Mouse (Mus musculus) induced T-regulatory cell, adult 2 months (primary cell): ENCODE data around the gene Ceacam3.
"Not testable (repeated sequence)": the region's sequence is repeated elsewhere in the genome, so short reads cannot be mapped to it uniquely, and the experiment has no call there.

Source experiments
- DNase-seq: peaks from one replicate; pipeline ENCODE4 v3.0.0-alpha.2; 2012; ENCODE audit warnings: low read depth

The Ceacam3 gene

GRCm38 (mm10) chr7:17149931-17150330 is at the start of gene Ceacam3:
Gene Ceacam3, plus strand, starts transcription at chr7:17150282.
- no peak for DNase-seq

GRCm38 (mm10) chr7:17101631-17102030 is 48.5 kb upstream of the Ceacam3 start:
- not testable (repeated sequence) for DNase-seq

- DNase-seq, result peak; percentile 5
These were observed 14.8 kb upstream of the Ceacam3 start for GRCm38 (mm10) chr7:17135307-17135706.

GRCm38 (mm10) chr7:17155634-17156033 is 5.6 kb downstream of the Ceacam3 start:
- peak; percentile 77 for DNase-seq

GRCm38 (mm10) chr7:17156885-17157677 is 7.0 kb downstream of the Ceacam3 start:
- peak; percentile 40 for DNase-seq

GRCm38 (mm10) chr7:17159011-17159410 is 8.9 kb downstream of the Ceacam3 start:
- no peak for DNase-seq

- no peak for DNase-seq
These were observed 21.7 kb downstream of the Ceacam3 start for GRCm38 (mm10) chr7:17171827-17172226.

GRCm38 (mm10) chr7:17203177-17203576 is 53.1 kb downstream of the Ceacam3 start, which contains the start of gene Psg29:
Gene Psg29, plus strand, starts transcription at chr7:17203477.
- DNase-seq, result no peak

GRCm38 (mm10) chr7:17205530-17206184 is 55.6 kb downstream of the Ceacam3 start:
- no peak for DNase-seq
